Comparison of ENCODE assay signal across 8 mouse cellular contexts in genomic region chr16:95342030-95342429, GRCm38 (mm10).
A peak's percentile ranks its signal among the peaks of the same experiment; 100 is the strongest.
DNase-seq lines count a peak whose midpoint lies in the region; ATAC-seq lines count a peak whose summit lies in the region.
"Had no signal": no experiment of that assay in that cellular context is flagged by ENCODE, and none has a peak within 500 bp of the region (broad histone marks: within the 10 kb centered on the region; RNA-seq: fewer than 3 reads in every experiment).

No protein-coding gene starts in this region.

- H3K9me3 ChIP-seq in heart, embryonic 12.5 days (replicated peaks): no peaks in the 10 kb centered on the region
- no peaks in the 10 kb centered on the region for H3K9me3 ChIP-seq in midbrain, embryonic 14.5 days (ENCODE audit: control insufficient read depth, low read length)
- H3K9me3 ChIP-seq in midbrain, embryonic 11.5 days (ENCODE audit: control insufficient read depth, low read length): no peaks in the 10 kb centered on the region
- no peaks in the 10 kb centered on the region for H3K9me3 ChIP-seq in stomach, embryonic 16.5 days (replicated peaks; ENCODE audit: control insufficient read depth, low read length)

- intact Hi-C loops in heart, postnatal 10 days (cut with DNase I): no loop called here

- ATAC-seq in heart, embryonic 12.5 days (ENCODE audit: insufficient number of reproducible peaks, low FRiP score): no peak
- no peak for ATAC-seq in midbrain, embryonic 14.5 days (ENCODE audit: low FRiP score, low TSS enrichment)
- ATAC-seq in midbrain, embryonic 11.5 days (ENCODE audit: low FRiP score): no peak
- peak; percentile 48 for ATAC-seq in activated CD4-positive, CD25-positive, alpha-beta regulatory T cell, adult 4 months
- no peak for ATAC-seq in stomach, embryonic 16.5 days (ENCODE audit: insufficient read depth, low FRiP score)

- H3K27ac ChIP-seq in heart, embryonic 12.5 days (ENCODE audit: poor library complexity, severe bottlenecking): no peak overlapping the region
- no peak overlapping the region for H3K27ac ChIP-seq in midbrain, embryonic 14.5 days (replicated peaks; ENCODE audit: low read depth, low read length)
- no peak overlapping the region for H3K27ac ChIP-seq in midbrain, embryonic 11.5 days (ENCODE audit: low read depth, low read length)
- H3K27ac ChIP-seq in stomach, embryonic 16.5 days (ENCODE audit: low read length): peak overlapping the region; percentile 66; the same call in 1 of the 2 replicates

- H3K4me3 ChIP-seq in heart, embryonic 12.5 days: no peak overlapping the region
- H3K4me3 ChIP-seq in midbrain, embryonic 14.5 days (replicated peaks; ENCODE audit: low read depth, low read length): no peak overlapping the region
- no peak overlapping the region for H3K4me3 ChIP-seq in midbrain, embryonic 11.5 days (ENCODE audit: low read depth, low read length)
- H3K4me3 ChIP-seq in stomach, embryonic 16.5 days (replicated peaks; ENCODE audit: low read length): no peak overlapping the region
- H3K4me3 ChIP-seq: erythroblast, embryonic 14.5 days had no signal

- peak overlapping the region; percentile 54; the same call in 1 of the 2 replicates for H3K4me2 ChIP-seq in heart, embryonic 12.5 days
- H3K4me2 ChIP-seq in midbrain, embryonic 14.5 days (ENCODE audit: low read length): no peak overlapping the region
- no peak overlapping the region for H3K4me2 ChIP-seq in midbrain, embryonic 11.5 days
- no peak overlapping the region for H3K4me2 ChIP-seq in stomach, embryonic 16.5 days (ENCODE audit: low read depth, low read length)

- peaks cover 31% of the 10 kb centered on the region for H3K4me1 ChIP-seq in heart, embryonic 12.5 days (replicated peaks)
- H3K4me1 ChIP-seq in midbrain, embryonic 14.5 days (ENCODE audit: control insufficient read depth, insufficient read depth, low read length): no peaks in the 10 kb centered on the region
- no peaks in the 10 kb centered on the region for H3K4me1 ChIP-seq in midbrain, embryonic 11.5 days (ENCODE audit: control insufficient read depth, insufficient read depth, low read length)
- H3K4me1 ChIP-seq in stomach, embryonic 16.5 days (ENCODE audit: control insufficient read depth, insufficient read depth, low read length): peaks cover 18% of the 10 kb centered on the region

- 64% methylated on average over 8 of the region's 8 CpGs for WGBS in heart, embryonic 12.5 days
- WGBS in midbrain, embryonic 14.5 days: 75% methylated on average over 8 of the region's 8 CpGs
- 76% methylated on average over 8 of the region's 8 CpGs for WGBS in midbrain, embryonic 11.5 days
- WGBS in stomach, embryonic 16.5 days: 71% methylated on average over 8 of the region's 8 CpGs

- H3K36me3 ChIP-seq in heart, embryonic 12.5 days: no peaks in the 10 kb centered on the region
- no peaks in the 10 kb centered on the region for H3K36me3 ChIP-seq in midbrain, embryonic 14.5 days (ENCODE audit: control insufficient read depth, insufficient read depth, low read length)
- no peaks in the 10 kb centered on the region for H3K36me3 ChIP-seq in midbrain, embryonic 11.5 days (ENCODE audit: control insufficient read depth, insufficient read depth, low read length)
- no peaks in the 10 kb centered on the region for H3K36me3 ChIP-seq in stomach, embryonic 16.5 days (ENCODE audit: control insufficient read depth, insufficient read depth, low read length)

- no peaks in the 10 kb centered on the region; the same call in 1 of the 2 replicates for H3K27me3 ChIP-seq in heart, embryonic 12.5 days (replicated peaks)
- no peaks in the 10 kb centered on the region for H3K27me3 ChIP-seq in midbrain, embryonic 14.5 days (ENCODE audit: control insufficient read depth, insufficient read depth, low read length)
- H3K27me3 ChIP-seq in midbrain, embryonic 11.5 days (ENCODE audit: control insufficient read depth, insufficient read depth, low read length): no peaks in the 10 kb centered on the region
- H3K27me3 ChIP-seq in stomach, embryonic 16.5 days (ENCODE audit: control insufficient read depth, insufficient read depth, low read length): no peaks in the 10 kb centered on the region; the same call in 1 of the 2 replicates

- no peak for DNase-seq in heart, postnatal 10 days
- DNase-seq in midbrain, embryonic 14.5 days: peak; percentile 20
- no peak for DNase-seq in midbrain, embryonic 11.5 days (ENCODE audit: low spot score, missing footprints)
- no peak for DNase-seq in gastrocnemius, postnatal 4 days (ENCODE audit: low spot score in 2 of 2)

- no peak overlapping the region for H3K9ac ChIP-seq in heart, embryonic 12.5 days
- no peak overlapping the region for H3K9ac ChIP-seq in midbrain, embryonic 14.5 days (replicated peaks; ENCODE audit: low read length)
- no peak overlapping the region for H3K9ac ChIP-seq in midbrain, embryonic 11.5 days (ENCODE audit: low read length)
- no peak overlapping the region for H3K9ac ChIP-seq in stomach, embryonic 16.5 days (ENCODE audit: low read length)
